Mouse (Mus musculus): ENCODE measurements at regions not wholly inside any gene's neighbourhood (a gene's known extent, or its start where the extent isn't known, plus 50 kb on each side); places are given as distances from the start of the nearest gene placed in this dataset.

DNA sequence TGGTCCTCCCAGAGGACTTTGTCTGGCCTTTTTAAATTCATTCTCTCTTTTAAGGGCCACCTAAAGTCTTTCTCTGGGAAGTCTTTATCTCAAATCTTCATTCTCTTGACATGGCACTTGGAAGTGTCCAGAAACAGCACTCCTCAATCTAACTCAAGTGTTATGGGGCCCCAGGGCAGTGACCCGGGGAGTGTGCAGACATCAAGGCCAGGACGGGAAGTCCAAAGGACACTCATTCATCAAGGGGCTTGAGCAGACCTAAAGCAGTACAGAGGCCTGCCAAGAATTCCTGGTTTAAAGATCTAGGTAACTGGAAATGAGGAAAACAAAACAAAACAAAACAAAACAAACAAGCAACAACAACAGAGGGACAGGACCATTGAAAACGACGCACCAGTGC is 205.8 kb upstream of the Daam1 start:
- no peak for TF ChIP-seq CTCF (IDR thresholded peaks at IDR 0.05; ENCODE audit: control insufficient read depth, insufficient read depth, insufficient replicate concordance, low read depth, low read length)
- no peak for TF ChIP-seq POLR2A (IDR thresholded peaks at IDR 0.05; ENCODE audit: control insufficient read depth, low read depth, low read length)
